In genomic region chr1:46965996-46966916, GRCm38 (mm10) we compare ENCODE assay signal across 11 mouse cellular contexts.
DNase-seq lines count a peak whose midpoint lies in the region.
"Had no signal": no experiment of that assay in that cellular context is flagged by ENCODE, and none has a peak within 500 bp of the region (broad histone marks: within the 10 kb centered on the region; RNA-seq: fewer than 3 reads in every experiment).

No protein-coding gene starts in this region.

- peak; percentile 66 to 71 for DNase-seq in frontal cortex, adult 2 months (ENCODE audit: extremely low spot score in 1 of 2, low spot score in 1 of 2)
- DNase-seq in frontal cortex, postnatal 10 days (ENCODE audit: low spot score in 2 of 2): no peak
- peak; percentile 3 for DNase-seq in ovary, adult 18-20 months (ENCODE audit: low spot score)
- no peak for DNase-seq in ovary, postnatal 36 days (ENCODE audit: low spot score)
- DNase-seq in left cerebral cortex, postnatal 36 days (ENCODE audit: low spot score in 2 of 2): peak; percentile 50 to 71
- DNase-seq in right cerebral cortex, postnatal 36 days (ENCODE audit: low spot score in 2 of 2): peak; percentile 62 to 80
- DNase-seq in urinary bladder, postnatal 36 days (ENCODE audit: low spot score in 2 of 2): no peak
- no peak for DNase-seq in cerebellum, postnatal 25 days
- DNase-seq: adrenal gland, postnatal 25 days; B cell, adult 2 months; cerebellum, postnatal 36 days had no signal

- intact Hi-C loops in left cerebral cortex, postnatal 36 days (cut with DNase I): loop anchor here (2.0 kb wide), 1 partner anchor 113 kb away; no protein-coding TSS in a partner anchor

Comparison
In these comparisons a context has a peak if more than half of its experiments do, and no peak if none do; other contexts are left out.
1. DNase-seq: peak in frontal cortex, adult 2 months (2 of 2), ovary, adult 18-20 months (single experiment), left cerebral cortex, postnatal 36 days (2 of 2) and right cerebral cortex, postnatal 36 days (2 of 2); none in frontal cortex, postnatal 10 days (0 of 2), ovary, postnatal 36 days (single experiment), urinary bladder, postnatal 36 days (0 of 2) and cerebellum, postnatal 25 days (0 of 2).